Mouse (Mus musculus) layer of hippocampus, postnatal 36 days (tissue): ENCODE measurements around the gene Hip1r. TPM values are rescaled to one million over a fixed set of nuclear protein-coding genes. Genes with fewer than 3 reads are reported as not detected.

ENCODE experiments used
- DNase-seq, 2 experiments: peaks; one replicate each; pipeline ENCODE4 v3.0.0; 2022
- total RNA-seq, 2 experiments: library from RNA; stranded (reverse); gene quantifications; 2 replicates each; pipeline ENCODE4 v1.2.3; 2021

Gene Hip1r
- total RNA-seq, 2 experiments from 2014 or later = 39.4 to 41.2 TPM

GRCm38 (mm10) chr5:123974616-123975111, 1.2 kb downstream of the Hip1r start:
- no peak for DNase-seq

- DNase-seq = no peak
These were observed 2.3 kb downstream of the Hip1r start for GRCm38 (mm10) chr5:123975668-123976180.

DNA sequence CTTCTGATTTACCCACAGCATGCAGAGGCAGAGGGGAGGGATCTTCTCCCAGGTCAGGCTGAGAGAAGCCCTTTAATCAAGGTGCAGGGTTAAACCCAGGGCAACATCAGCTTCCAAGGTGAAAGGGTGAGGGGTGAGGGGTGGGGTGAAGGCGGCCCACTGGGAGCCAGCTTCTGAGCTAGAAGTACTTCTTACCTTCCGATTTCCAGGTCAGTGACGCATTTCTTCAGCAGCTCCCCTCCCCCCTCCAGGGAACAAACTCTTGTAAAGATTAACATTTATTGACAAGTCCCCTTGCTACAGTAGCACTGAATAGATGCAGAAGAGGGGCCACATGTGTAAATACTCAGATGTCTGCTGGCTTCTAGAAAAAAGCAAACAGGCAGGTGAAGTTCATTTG, 3.8 kb downstream of the Hip1r start:
- DNase-seq = no peak

- DNase-seq = no peak
These were observed 4.7 kb downstream of the Hip1r start for GRCm38 (mm10) chr5:123978131-123978530.

GRCm38 (mm10) chr5:123979221-123979979, 6.0 kb downstream of the Hip1r start:
- no peak for DNase-seq

DNA sequence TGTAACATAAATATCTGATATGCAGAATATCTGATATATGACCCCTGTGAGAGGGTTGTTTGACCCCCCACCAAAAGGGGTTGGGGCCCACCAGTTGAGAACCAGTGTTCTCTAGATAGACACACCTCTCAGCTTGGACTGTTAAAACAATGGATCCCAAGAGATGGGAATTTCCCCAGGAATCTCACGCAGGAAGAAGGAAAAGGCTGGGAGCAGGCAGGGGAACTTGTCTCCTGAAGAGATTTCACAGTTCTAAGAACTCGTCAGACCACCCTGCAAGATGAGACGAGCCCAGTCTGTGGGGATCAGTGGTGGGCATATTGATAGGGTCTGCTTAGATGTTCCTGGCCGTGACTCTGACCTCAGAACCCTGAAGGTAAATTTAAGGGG, 6.5 kb downstream of the Hip1r start:
- DNase-seq = no peak

DNA sequence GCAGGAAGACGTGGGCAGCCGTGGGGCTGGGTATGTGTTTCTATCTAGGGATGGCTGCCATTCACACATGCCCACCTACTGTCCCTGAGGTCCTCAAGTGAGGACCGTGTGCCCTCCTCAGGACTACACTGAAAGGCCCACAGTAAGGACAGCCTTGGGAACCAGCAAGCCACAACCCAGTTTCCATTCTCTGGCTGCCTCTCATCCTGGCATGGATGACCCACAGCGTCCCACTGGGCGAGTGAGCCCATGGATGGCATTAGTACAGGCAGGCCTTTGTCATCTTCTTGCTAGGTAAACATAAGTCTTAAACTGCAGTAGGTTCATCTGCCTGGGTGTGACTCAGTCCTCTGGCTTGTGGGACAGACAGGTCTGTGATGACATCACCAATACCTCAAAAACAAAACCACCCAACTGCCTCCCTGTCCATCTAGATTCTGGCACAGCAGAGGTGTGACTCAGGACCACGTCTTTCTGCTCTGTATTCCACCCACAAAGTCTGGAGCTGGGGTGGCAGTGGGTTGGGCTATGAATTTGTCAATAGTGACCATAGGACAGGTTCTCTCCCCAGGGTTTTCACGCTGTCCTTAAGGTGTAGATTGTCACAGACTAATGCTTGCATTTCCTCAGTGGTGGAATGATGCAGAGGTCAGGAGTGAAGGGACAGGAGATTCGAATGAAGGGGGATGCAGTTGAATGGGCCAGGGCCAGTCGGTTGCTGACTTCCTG, 7.3 kb downstream of the Hip1r start:
- no peak for DNase-seq

GRCm38 (mm10) chr5:123981250-123981554, 7.8 kb downstream of the Hip1r start:
- no peak for DNase-seq

DNA sequence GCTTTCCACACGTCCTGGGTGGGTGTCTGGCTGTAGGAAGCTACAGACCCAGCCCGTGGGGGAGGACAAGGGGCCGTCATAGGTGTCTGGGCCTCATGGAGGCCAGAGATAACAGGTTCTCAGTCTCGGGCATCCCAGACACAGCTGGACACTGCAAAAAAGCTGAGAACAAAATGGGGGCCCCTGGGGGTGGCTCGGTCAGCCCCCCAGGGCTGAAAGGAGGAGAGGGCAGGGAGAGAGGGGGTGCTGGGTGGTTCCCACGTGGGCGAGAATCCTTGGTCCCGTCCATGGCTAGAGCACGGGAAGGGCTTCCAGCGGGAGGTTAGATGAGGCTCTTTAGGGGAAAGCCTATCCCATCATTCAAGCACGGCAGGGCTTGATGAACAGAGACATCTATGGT, 9.4 kb downstream of the Hip1r start:
- DNase-seq = no peak

GRCm38 (mm10) chr5:123985434-123985833, 12.0 kb downstream of the Hip1r start:
- peak in 1 of 2 experiments; percentile 60 for DNase-seq

DNA sequence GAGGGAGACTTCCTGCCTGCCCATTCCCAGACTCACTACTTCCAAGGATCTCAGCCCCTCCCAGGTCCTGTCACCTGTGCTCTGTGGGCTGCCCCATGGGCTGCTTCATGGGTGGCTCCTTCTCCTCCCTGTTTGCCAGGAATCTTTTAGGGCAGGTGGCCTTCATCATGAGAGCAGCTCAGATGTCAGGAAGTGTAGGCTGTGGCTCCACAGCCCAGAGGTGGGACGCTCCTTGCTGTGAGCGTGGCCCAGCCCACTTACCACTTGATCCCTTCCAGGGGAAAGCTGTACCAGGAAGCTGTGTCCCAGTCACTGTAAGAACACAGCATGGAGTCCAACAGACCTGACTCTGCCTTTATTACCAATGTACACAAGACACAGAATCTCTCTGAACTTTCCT, 13.5 kb downstream of the Hip1r start:
- no peak for DNase-seq

DNA sequence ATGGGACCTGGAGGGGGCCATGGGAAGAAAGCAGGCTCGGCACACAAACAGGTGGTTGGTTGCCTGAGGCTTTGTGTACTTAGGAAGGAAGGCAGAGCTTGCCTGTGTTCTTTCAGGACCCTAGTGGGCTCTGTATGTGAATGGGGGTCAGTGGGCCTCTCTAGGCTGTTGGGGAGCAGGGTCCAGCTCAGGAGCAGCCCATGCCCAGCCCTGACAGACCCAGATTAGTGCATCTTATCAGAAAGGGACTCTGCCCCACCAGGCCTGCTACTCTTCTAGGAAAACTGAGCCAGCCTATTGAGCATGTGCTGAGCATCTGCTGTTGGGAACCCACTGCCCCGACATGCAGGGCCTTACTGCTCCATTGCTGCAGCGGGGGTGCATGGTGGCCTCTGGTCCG, 14.1 kb downstream of the Hip1r start:
- no peak for DNase-seq

DNA sequence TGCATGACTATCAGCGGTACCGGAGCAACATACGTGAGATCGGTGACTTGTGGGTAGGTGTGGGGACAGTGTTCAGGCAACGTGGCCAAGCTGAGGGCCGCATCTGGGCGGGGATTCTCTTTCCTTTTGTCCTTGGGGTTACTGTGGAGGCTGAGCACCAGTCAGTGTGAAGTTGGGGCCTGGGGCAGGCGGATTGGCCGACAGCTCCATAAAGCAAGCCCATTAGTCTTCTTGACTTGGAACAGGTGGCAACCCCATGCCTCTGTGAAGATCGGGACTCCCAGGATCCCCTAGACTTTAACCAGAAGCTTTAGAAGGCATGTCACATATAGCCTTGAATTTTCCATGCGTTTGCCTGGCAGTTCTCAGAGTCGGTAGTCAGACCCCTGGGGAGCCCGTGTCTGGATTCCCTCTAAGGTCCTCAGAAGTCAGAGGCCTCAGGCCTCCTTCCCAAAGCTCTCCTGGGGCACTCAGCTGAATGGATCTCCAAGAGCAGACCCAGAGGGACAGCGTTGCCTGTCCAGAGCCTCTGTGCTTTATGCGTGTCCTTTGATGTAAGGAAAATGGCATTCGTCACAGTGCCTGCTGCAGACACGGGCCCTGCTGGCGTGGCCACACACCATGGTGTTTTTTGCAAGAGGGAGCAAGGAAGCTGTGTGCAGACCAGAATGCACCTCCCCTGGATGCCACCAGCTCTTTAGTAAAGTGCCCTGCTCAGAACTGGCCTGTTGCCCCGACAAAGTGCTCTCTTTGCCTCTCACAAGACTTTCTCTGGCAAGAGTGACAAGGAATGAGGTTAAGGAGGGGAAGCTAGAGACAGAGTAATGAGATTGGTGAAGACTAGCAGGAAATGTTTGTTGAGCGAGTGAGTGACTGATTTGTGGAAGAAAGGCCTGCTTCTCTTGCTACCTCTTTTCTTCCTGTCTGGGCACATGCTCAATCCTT, 16.8 kb downstream of the Hip1r start:
- no peak for DNase-seq

GRCm38 (mm10) chr5:123991321-123991720, 17.9 kb downstream of the Hip1r start:
- no peak for DNase-seq

DNA sequence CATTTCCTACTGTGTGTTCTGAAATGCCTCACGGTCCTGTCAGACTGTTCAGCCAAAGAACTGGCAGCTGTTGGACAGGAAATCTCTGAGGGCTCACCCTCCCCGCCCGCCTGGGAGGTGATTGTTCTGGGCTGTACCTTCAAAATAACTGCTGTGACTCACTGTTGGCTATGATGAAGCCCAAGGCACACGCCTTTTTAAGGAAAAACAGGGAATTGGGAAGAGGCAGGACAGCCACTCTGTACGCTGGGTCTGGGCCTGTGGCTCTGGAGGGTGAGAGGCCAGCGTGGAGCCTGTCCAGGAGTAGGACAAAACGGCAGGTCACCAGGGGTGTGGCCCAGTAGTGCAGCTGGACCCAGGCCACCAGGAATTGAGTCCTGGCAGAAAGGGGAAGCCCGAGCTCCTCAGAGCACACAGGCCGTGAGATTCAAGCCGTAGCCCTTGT, 18.8 kb downstream of the Hip1r start:
- DNase-seq = no peak

DNA sequence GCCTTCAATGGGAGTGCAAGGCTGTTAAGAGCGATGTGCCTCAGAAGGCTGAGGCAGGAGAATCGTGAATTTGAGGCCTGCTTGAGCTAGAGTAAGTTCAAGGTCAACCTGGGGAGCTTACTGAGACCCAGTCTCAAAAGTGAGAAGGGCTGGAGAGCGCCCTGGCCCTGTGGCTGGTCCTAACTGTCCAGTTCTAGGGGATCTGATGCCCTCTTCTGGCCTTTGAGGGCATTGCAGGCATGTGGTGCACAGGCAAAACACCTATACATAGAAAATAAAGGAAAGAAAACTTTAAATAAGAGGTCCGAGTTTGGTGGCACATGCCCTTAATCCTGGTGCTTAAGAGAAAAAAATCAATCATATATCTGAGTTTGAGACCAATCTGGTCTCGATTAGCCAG, 19.4 kb downstream of the Hip1r start:
- DNase-seq = peak; percentile 77 to 81

DNA sequence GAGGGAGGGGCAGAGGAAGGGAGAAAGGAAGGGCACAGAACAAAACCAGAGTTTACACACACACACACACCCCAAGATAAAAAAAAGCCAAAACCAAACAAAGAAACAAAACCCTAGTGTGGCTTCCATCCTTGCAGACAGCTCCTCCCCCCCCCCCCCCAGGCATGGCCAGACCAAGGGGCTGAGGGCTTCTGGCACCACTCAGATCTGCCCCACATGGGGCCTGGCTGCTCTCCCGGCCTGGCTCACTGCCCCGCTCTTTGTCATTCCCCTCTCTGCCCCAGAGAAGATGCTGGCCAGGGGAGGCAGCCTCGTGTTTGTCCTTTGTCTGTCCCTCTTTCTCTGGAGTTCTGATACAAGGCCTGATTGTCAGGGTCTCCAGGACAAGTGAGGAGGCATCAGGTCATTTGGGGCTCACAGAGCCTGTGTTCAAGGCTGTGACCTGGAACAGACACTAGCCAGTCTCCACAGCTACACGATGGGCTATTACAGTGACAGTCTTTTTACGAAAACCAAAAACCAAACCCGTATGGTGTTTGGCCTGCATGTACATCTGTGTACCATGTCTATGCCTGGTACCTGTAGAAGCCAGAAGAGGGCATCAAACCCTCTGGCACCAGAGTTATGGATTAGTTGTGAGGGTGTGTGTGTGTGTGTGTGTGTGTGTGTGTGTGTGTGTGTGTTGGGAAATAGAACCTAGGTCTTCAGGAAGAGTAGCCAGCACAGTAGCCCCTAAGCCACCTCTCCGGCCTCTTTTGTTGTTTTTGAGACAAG, 20.0 kb downstream of the Hip1r start:
- peak; percentile 82 for DNase-seq

DNA sequence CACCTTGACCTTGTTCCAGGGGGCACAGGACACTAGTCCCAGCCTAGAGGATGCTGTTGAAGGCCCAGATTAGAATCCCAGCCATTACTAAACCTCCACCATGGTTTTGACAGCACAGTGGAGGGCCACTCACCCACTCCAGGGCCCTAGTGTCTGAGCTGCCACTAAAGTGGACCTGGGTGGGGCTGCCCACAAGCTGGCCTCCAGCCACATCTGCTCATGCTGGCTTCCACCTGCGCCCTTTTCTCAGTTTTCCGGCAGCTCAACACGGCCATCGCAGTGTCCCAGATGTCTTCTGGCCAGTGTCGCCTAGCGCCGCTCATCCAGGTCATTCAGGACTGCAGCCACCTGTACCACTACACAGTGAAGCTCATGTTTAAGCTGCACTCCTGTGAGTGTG, 21.0 kb downstream of the Hip1r start:
- DNase-seq = no peak

DNA sequence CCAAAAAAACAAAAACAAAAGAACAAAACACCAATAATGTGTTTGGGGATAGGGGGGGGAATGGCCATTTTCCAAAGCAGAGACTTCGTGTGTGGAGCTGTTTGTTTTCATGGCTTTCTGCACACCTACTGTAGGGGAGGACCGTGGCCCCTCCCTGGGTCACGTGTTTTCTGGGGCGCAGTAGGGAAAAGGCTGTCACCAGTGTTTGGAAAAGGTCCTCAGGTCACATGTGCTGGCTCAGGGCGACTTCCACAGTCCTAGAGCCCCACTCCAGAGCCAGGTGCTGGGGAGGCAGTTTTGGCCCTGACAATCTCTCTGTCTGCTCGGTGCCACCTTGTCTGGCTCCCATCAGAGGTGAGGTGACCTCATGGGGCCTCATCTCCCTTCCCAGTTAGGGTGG, 22.0 kb downstream of the Hip1r start:
- DNase-seq = no peak

DNA sequence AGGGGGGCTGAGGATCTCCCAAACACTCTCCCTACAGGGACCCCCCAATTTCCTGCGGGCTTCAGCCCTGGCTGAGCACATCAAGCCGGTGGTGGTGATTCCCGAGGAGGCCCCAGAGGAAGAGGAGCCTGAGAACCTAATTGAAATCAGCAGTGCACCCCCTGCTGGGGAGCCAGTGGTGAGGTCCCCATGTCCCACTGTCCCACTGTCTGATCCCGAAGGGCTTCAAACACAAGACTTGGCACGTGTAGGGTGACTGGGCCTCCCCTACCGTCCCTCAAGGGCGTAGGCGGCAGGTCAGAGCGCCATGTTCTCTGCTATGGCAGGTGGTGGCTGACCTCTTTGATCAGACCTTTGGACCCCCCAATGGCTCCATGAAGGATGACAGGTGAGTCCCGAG, 22.8 kb downstream of the Hip1r start:
- no peak for DNase-seq

DNA sequence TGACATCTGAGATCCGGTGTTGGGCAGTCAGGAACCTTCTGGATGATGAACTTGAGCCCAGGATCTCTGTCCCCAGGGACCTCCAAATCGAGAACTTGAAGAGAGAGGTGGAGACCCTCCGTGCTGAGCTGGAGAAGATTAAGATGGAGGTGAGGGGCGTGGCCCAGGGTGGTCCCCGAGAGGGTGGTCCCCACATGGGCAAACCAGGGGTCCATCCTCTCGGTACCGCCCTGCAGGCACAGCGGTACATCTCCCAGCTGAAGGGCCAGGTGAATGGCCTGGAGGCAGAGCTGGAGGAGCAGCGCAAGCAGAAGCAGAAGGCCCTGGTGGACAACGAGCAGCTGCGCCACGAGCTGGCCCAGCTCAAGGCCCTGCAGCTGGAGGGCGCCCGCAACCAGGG, 23.3 kb downstream of the Hip1r start:
- no peak for DNase-seq

GRCm38 (mm10) chr5:123997211-123997751, 23.9 kb downstream of the Hip1r start:
- DNase-seq = no peak
